Mouse (Mus musculus) kidney, postnatal 0 days (tissue): ENCODE measurements at regions not wholly inside any gene's neighbourhood (a gene's known extent, or its start where the extent isn't known, plus 50 kb on each side); places are given as distances from the start of the nearest gene placed in this dataset.

Experiments used
- ATAC-seq: fragments of 200-750 bp; cut with Nextera tagmentation; replicated peaks from 2 replicates; pipeline ENCODE4 v1.8.0; 2017; ENCODE audit warnings: low read depth, moderate number of reproducible peaks, moderate TSS enrichment, moderate library complexity; ENCODE audit not compliant: low FRiP score
- DNase-seq: peaks from one replicate; pipeline ENCODE4 v3.0.0-alpha.2; 2016; ENCODE audit warnings: low spot score
- H3K27ac ChIP-seq: fragments of 300-500 bp; sonication (generic); 2 replicates; pipeline ENCODE4 v1.5.1; 2014; ENCODE audit warnings: mild to moderate bottlenecking
- H3K27me3 ChIP-seq: fragments of 300-500 bp; sonication (generic); 2 replicates; pipeline ENCODE4 v1.6.1; 2014; ENCODE audit warnings: low read length, mixed read lengths; ENCODE audit not compliant: insufficient read depth
- H3K36me3 ChIP-seq: fragments of 300-500 bp; sonication (generic); 2 replicates; pipeline ENCODE4 v1.6.1; 2014; ENCODE audit warnings: low read length, mixed read lengths; ENCODE audit not compliant: insufficient read depth
- H3K4me1 ChIP-seq: fragments of 300-500 bp; sonication (generic); replicated peaks from 2 replicates; pipeline ENCODE4 v1.6.1; 2014; ENCODE audit warnings: antibody characterized with exemption, low read length, mixed read lengths; ENCODE audit not compliant: insufficient read depth
- H3K4me2 ChIP-seq: fragments of 300-500 bp; sonication (generic); 2 replicates; pipeline ENCODE4 v1.6.1; 2014; ENCODE audit warnings: mild to moderate bottlenecking, low read length, moderate library complexity, mixed read lengths
- H3K4me3 ChIP-seq: fragments of 300-500 bp; sonication (generic); replicated peaks from 2 replicates; pipeline ENCODE4 v1.5.1; 2014; ENCODE audit warnings: low read depth, low read length
- H3K9ac ChIP-seq: fragments of 300-500 bp; sonication (generic); 2 replicates; pipeline ENCODE4 v1.6.1; 2014; ENCODE audit warnings: low read depth, low read length
- H3K9me3 ChIP-seq: fragments of 300-500 bp; sonication (generic); replicated peaks from 2 replicates; pipeline ENCODE4 v1.6.1; 2016; ENCODE audit warnings: low read length, inconsistent platforms, mixed read lengths
- CTCF ChIP-seq: IDR thresholded peaks from 2 replicates; pipeline ENCODE4 v1.5.1; 2016; ENCODE audit warnings: antibody characterized with exemption, low read depth, mild to moderate bottlenecking, moderate library complexity
- WGBS: fragments of 180-500 bp; shearing (Covaris S2); extraction: QIAGEN DNeasy Blood & Tissue Kit; methylation state at CpG from one replicate; pipeline ENCODE4 v1.1.7; 2014; 5-methylcytosine and 5-hydroxymethylcytosine counted together

DNA sequence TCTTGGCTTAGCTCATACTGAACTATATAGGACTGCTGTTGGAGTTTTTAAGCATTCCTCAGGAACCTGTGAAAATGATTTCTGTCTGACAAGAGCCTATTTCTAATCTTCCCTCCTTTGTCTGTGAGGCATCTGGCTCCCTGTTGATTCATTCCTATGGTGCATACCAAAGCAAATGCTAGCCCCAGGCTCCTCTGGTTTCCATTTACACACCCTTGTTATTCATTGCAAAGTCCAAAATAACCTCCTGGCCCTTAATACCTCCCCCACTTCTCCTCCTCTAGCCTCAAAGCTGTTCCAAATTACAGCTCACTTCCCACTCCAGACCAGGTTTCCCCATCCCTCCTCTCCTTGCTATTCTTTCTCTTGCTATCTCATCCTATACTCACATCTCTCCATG is 480.1 kb downstream of the Mettl4 start:
- no peaks in the 10 kb centered on the region for H3K4me1 ChIP-seq
- H3K4me2 ChIP-seq, result no peak overlapping the region
- DNase-seq (peak; percentile 9), ATAC-seq (no peak)
- no peak overlapping the region for H3K9ac ChIP-seq
- no peak overlapping the region for H3K27ac ChIP-seq
- no peak for TF ChIP-seq CTCF
- H3K9me3 ChIP-seq, result no peaks in the 10 kb centered on the region
- H3K27me3 ChIP-seq, result no peaks in the 10 kb centered on the region
- no peak overlapping the region for H3K4me3 ChIP-seq
- H3K36me3 ChIP-seq, result no peaks in the 10 kb centered on the region

DNA sequence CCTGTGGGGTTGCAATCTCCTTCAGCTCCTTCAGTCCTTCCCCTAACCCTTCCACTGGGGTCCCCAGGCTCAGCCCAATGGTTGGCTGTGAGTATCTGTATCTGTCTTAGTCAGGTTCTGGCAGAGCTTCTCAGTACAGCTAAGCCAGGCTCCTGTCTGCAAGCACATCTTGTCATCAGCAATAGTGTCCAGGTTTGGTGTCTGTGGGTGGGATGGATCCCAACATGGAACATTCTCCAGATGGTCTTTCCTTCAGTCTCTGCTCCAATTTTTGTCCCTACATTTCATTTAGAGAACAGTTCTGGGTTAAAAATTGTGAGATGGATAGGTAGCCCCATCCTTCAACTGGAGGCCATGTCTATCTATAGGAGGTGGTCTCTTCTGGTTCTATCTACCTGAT is 494.2 kb downstream of the Mettl4 start:
- ATAC-seq, result no peak
- Histone ChIP-seq H3K4me1 (no peaks in the 10 kb centered on the region), H3K9me3 (no peaks in the 10 kb centered on the region), H3K4me3 (no peak overlapping the region), H3K36me3 (no peaks in the 10 kb centered on the region), H3K4me2 (no peak overlapping the region), H3K27me3 (no peaks in the 10 kb centered on the region), H3K27ac (no peak overlapping the region), H3K9ac (no peak overlapping the region)
- no peak for DNase-seq
- no peak for TF ChIP-seq CTCF

DNA sequence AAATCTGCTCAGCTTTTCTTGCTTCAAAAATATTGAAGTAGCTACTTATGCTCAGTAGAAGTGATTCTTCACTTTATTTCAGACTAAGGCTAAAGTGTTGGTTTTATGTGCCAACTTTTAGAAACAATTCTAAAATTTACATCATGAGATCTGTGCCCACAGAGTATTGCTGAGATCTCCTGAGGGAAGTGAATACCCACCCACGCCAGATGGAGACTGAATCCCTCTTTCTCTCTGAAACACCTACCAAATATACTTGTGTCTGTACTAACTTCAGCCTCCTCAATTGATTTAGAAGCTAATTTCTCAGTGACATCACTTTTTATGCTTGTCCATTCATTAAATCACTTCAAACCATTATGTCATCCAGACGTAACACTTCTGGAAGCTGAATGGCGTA is 495.0 kb downstream of the Mettl4 start:
- 80% methylated on average over 3 of the region's 3 CpGs for WGBS
- TF ChIP-seq CTCF, result no peak
- Histone ChIP-seq H3K9me3 (no peaks in the 10 kb centered on the region), H3K4me2 (no peak overlapping the region), H3K36me3 (no peaks in the 10 kb centered on the region), H3K27me3 (no peaks in the 10 kb centered on the region), H3K4me3 (no peak overlapping the region), H3K4me1 (no peaks in the 10 kb centered on the region), H3K9ac (no peak overlapping the region), H3K27ac (no peak overlapping the region)
- no peak for DNase-seq
- no peak for ATAC-seq

DNA sequence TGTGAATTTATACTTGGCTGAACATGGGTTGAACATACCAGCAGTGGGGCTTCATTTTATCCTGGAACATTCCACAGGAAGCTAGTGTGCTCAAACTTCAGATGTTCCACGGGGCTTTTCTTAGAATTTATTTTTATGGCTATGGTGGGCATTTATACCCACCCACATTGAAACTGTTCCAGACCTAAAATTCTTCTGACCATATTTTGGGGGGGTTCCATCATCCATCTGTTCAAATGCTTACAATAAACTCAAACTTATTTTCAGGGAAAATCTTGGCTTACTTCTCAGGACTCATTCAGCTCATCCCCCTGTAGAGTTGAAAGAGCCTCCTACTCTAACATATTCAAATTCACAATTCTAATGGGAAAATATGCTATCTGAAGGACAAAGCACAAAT is 506.0 kb downstream of the Mettl4 start:
- DNase-seq (no peak), ATAC-seq (no peak)
- TF ChIP-seq CTCF, result no peak
- WGBS, result 63% methylated on average over 1 of the region's 1 CpGs
- Histone ChIP-seq H3K4me2 (no peak overlapping the region), H3K27ac (no peak overlapping the region), H3K27me3 (no peaks in the 10 kb centered on the region), H3K9me3 (no peaks in the 10 kb centered on the region), H3K36me3 (no peaks in the 10 kb centered on the region), H3K4me3 (no peak overlapping the region), H3K4me1 (no peaks in the 10 kb centered on the region), H3K9ac (no peak overlapping the region)

DNA sequence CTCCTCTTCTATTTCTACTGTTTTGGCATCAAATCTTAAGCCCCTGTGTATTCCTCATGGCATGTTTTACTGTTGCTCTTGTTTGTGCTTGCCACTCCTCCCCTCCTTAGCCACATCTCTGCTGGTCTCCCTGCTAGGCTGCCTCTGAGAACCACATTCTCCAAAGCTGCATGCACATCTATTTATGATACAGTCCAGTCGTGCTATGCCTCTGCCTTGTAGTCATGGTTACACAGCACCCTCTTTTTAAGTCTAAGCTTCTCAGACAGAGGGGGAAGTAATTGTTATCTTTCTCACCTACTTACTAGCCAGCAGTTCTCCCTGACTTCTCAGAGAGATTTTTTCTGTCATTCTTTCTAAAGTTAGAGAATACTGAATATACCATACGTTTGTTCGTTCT is 523.7 kb downstream of the Mettl4 start:
- Histone ChIP-seq H3K9ac (no peak overlapping the region), H3K36me3 (no peaks in the 10 kb centered on the region), H3K4me3 (no peak overlapping the region), H3K27me3 (no peaks in the 10 kb centered on the region), H3K4me2 (no peak overlapping the region), H3K9me3 (no peaks in the 10 kb centered on the region), H3K27ac (no peak overlapping the region), H3K4me1 (no peaks in the 10 kb centered on the region)
- WGBS, result 76% methylated on average over 3 of the region's 3 CpGs
- no peak for DNase-seq
- TF ChIP-seq CTCF, result no peak
- ATAC-seq, result no peak
